Mouse (Mus musculus): ENCODE measurements around the gene Ascc1. TPM values are rescaled to one million over a fixed set of nuclear protein-coding genes. Genes with fewer than 3 reads are reported as not detected.

The Ascc1 gene
- polyA plus RNA-seq (2015; fragmentation: Nextera tagmentation; extraction: Ambion mirVana), result 21.6 and 23.0 TPM in 2 replicates

DNA sequence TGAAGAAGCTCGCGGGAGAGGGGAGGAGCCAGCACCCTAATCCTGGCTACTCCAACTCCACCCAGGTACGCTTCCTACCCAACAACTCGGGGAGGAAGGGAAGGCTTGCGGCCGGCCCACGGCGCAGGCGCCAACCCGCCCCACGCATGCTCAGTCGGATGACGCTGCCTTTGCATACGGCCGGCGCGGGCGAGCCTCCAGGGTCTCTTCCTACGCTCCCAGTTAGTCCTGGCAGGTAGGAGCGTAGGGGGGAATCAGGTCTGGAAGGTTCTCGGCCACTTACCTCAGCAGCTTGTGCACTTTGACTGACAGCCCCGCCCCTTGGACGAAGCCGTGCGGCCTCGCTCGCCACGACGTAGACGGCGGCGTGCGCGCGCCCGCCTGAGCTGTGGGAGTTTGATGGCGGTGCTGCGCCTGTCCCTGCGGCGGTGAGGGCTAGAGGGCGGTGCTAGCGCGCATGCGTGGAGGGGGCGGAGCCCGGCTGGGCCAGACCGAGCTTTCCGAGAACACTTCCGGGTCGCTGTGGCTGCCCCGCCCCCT, at the start of gene Ascc1, which contains the start of gene Anapc16:
TSS of gene Ascc1 (plus strand) at position 133 of the 540 bp plus-strand sequence.
TSS of gene Anapc16 (minus strand) at position 463 of the 540 bp plus-strand sequence.
- peak within 1 kb of the TSS; percentile 79 for H3K4me3 ChIP-seq (replicated peaks)
- H3K9me3 ChIP-seq (replicated peaks), result no peaks in the 10 kb centered on the region
- peak within 1 kb of the TSS; percentile 100 for H3K27ac ChIP-seq
- H3K27me3 ChIP-seq, result no peaks in the 10 kb centered on the region
- under 1% methylated on average over 51 of the region's 51 CpGs for WGBS (ENCODE audit: insufficient replicate concordance)
- peak within 1 kb of the TSS; percentile 84 for H3K9ac ChIP-seq
- H3K36me3 ChIP-seq, result peaks cover 14% of the 10 kb centered on the region
- H3K4me1 ChIP-seq (replicated peaks), result peaks cover 44% of the 10 kb centered on the region
- DNase-seq (peak; percentile 95), ATAC-seq (ENCODE audit: low read depth) (peak; percentile 93)
- peak within 1 kb of the TSS; percentile 87 for H3K4me2 ChIP-seq

DNA sequence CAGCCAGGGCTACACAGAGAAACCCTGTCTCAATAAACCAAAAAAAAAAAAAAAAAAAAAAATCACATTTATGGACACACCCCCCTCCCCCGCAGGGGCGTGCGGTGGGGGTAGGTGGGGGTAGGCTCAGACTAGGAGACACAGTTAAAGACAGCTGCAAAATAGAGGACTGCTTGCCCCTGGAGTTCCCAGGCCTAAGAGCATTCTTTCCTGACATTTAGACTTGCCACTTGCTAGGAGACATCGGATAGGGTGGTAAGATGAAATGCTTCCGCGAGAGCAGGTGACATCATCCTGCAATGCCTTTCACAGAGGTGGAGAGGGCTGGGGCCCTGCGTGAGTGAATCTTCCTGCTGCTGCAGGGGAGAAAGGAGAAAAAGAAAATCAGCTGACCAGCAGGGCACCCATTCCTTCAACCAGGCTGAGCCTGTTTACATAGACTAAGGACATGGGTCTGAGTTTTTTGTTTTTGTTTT, 49.0 kb upstream of the Ascc1 start:
- no peak overlapping the region for H3K9ac ChIP-seq
- WGBS (ENCODE audit: insufficient replicate concordance), result 36% methylated on average over 7 of the region's 7 CpGs
- H3K9me3 ChIP-seq (replicated peaks), result no peaks in the 10 kb centered on the region
- H3K4me2 ChIP-seq, result no peak overlapping the region
- H3K27me3 ChIP-seq, result peaks cover 80% of the 10 kb centered on the region
- no peak overlapping the region for H3K27ac ChIP-seq
- H3K36me3 ChIP-seq, result no peaks in the 10 kb centered on the region
- H3K4me1 ChIP-seq (replicated peaks), result peaks cover 32% of the 10 kb centered on the region
- no peak for DNase-seq
- ATAC-seq (ENCODE audit: low read depth), result no peak
- H3K4me3 ChIP-seq (replicated peaks), result no peak overlapping the region

GRCm38 (mm10) chr10:59956681-59957080, 45.9 kb upstream of the Ascc1 start:
- H3K4me2 ChIP-seq, result no peak overlapping the region
- no peak overlapping the region for H3K9ac ChIP-seq
- 65% methylated on average over 5 of the region's 5 CpGs for WGBS (ENCODE audit: insufficient replicate concordance)
- H3K27ac ChIP-seq, result no peak overlapping the region
- H3K9me3 ChIP-seq (replicated peaks), result no peaks in the 10 kb centered on the region
- ATAC-seq (ENCODE audit: low read depth) (no peak), DNase-seq (no peak)
- no peaks in the 10 kb centered on the region for H3K36me3 ChIP-seq
- H3K27me3 ChIP-seq, result peaks cover 58% of the 10 kb centered on the region
- no peak overlapping the region for H3K4me3 ChIP-seq (replicated peaks)
- peaks cover 14% of the 10 kb centered on the region for H3K4me1 ChIP-seq (replicated peaks)

GRCm38 (mm10) chr10:59957171-59958149, 45.1 kb upstream of the Ascc1 start:
- Histone ChIP-seq H3K27ac (no peak overlapping the region), H3K36me3 (no peaks in the 10 kb centered on the region), H3K27me3 (peaks cover 53% of the 10 kb centered on the region), H3K9ac (no peak overlapping the region), H3K4me3 (replicated peaks) (no peak overlapping the region), H3K4me2 (no peak overlapping the region), H3K4me1 (replicated peaks) (peaks cover 7% of the 10 kb centered on the region), H3K9me3 (replicated peaks) (no peaks in the 10 kb centered on the region)
- WGBS (ENCODE audit: insufficient replicate concordance), result 36% methylated on average over 25 of the region's 25 CpGs
- ATAC-seq (ENCODE audit: low read depth) (no peak), DNase-seq (no peak)

GRCm38 (mm10) chr10:59958458-59958857, 44.1 kb upstream of the Ascc1 start:
- Histone ChIP-seq H3K4me3 (replicated peaks) (no peak overlapping the region), H3K9me3 (replicated peaks) (no peaks in the 10 kb centered on the region), H3K27ac (no peak overlapping the region), H3K9ac (no peak overlapping the region), H3K4me2 (no peak overlapping the region), H3K27me3 (peaks cover 46% of the 10 kb centered on the region), H3K36me3 (no peaks in the 10 kb centered on the region), H3K4me1 (replicated peaks) (no peaks in the 10 kb centered on the region)
- ATAC-seq (ENCODE audit: low read depth) (no peak), DNase-seq (no peak)
- 43% methylated on average over 5 of the region's 5 CpGs for WGBS (ENCODE audit: insufficient replicate concordance)

GRCm38 (mm10) chr10:59959517-59959916, 43.1 kb upstream of the Ascc1 start:
- Histone ChIP-seq H3K27me3 (peaks cover 41% of the 10 kb centered on the region), H3K4me1 (replicated peaks) (peaks cover 2% of the 10 kb centered on the region), H3K4me2 (no peak overlapping the region), H3K27ac (no peak overlapping the region), H3K36me3 (no peaks in the 10 kb centered on the region), H3K9me3 (replicated peaks) (no peaks in the 10 kb centered on the region), H3K4me3 (replicated peaks) (no peak overlapping the region), H3K9ac (no peak overlapping the region)
- 73% methylated on average over 12 of the region's 12 CpGs for WGBS (ENCODE audit: insufficient replicate concordance)
- ATAC-seq (ENCODE audit: low read depth) (no peak), DNase-seq (no peak)

GRCm38 (mm10) chr10:59963609-59964008, 39.0 kb upstream of the Ascc1 start:
- Histone ChIP-seq H3K4me3 (replicated peaks) (no peak overlapping the region), H3K36me3 (no peaks in the 10 kb centered on the region), H3K9ac (no peak overlapping the region), H3K4me2 (no peak overlapping the region), H3K9me3 (replicated peaks) (no peaks in the 10 kb centered on the region), H3K27ac (no peak overlapping the region), H3K4me1 (replicated peaks) (peaks cover 10% of the 10 kb centered on the region), H3K27me3 (peaks cover 8% of the 10 kb centered on the region)
- 59% methylated on average over 2 of the region's 2 CpGs for WGBS (ENCODE audit: insufficient replicate concordance)
- DNase-seq, result no peak
- ATAC-seq (ENCODE audit: low read depth), result no peak

GRCm38 (mm10) chr10:59964504-59965361, 37.9 kb upstream of the Ascc1 start:
- H3K9me3 ChIP-seq (replicated peaks), result no peaks in the 10 kb centered on the region
- ATAC-seq (ENCODE audit: low read depth) (no peak), DNase-seq (no peak)
- no peak overlapping the region for H3K4me3 ChIP-seq (replicated peaks)
- peaks cover 7% of the 10 kb centered on the region for H3K27me3 ChIP-seq
- peak overlapping the region; percentile 24; the same call in 1 of the 2 replicates for H3K4me2 ChIP-seq
- H3K9ac ChIP-seq, result no peak overlapping the region
- no peak overlapping the region for H3K27ac ChIP-seq
- H3K4me1 ChIP-seq (replicated peaks), result peaks cover 13% of the 10 kb centered on the region
- 18% methylated on average over 22 of the region's 23 CpGs for WGBS (ENCODE audit: insufficient replicate concordance)
- H3K36me3 ChIP-seq, result no peaks in the 10 kb centered on the region

DNA sequence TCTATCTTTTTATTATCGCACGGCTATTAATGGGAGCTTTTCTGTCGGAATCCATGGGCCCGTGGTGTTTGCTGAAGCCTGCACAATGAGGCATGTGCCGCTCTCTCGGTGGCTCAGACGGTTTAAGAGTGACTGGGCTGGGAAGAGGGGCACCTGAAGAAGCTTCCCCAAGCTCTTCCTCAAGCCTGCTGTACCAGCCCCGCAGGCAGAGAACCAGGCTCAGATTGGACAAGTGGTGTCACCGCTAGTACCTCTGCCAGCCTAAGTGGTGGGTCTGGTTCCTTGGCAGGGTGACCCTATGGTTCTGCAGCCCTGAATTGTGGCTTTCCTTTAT, 37.3 kb upstream of the Ascc1 start:
- no peak overlapping the region for H3K4me2 ChIP-seq

GRCm38 (mm10) chr10:59965788-59966187, 36.8 kb upstream of the Ascc1 start:
- ATAC-seq (ENCODE audit: low read depth), result no peak
- 83% methylated on average over 8 of the region's 8 CpGs for WGBS (ENCODE audit: insufficient replicate concordance)
- Histone ChIP-seq H3K36me3 (no peaks in the 10 kb centered on the region), H3K27ac (no peak overlapping the region), H3K4me2 (no peak overlapping the region), H3K9me3 (replicated peaks) (no peaks in the 10 kb centered on the region), H3K4me3 (replicated peaks) (no peak overlapping the region), H3K4me1 (replicated peaks) (peaks cover 23% of the 10 kb centered on the region), H3K27me3 (peaks cover 16% of the 10 kb centered on the region), H3K9ac (no peak overlapping the region)
- DNase-seq, result no peak

More for the DNA sequence above, 37.3 kb upstream of the Ascc1 start:
- no peaks in the 10 kb centered on the region for H3K9me3 ChIP-seq (replicated peaks)
- no peak overlapping the region for H3K9ac ChIP-seq
- ATAC-seq (ENCODE audit: low read depth), result no peak
- no peak for DNase-seq
- peaks cover 11% of the 10 kb centered on the region for H3K27me3 ChIP-seq
- WGBS (ENCODE audit: insufficient replicate concordance), result 58% methylated on average over 9 of the region's 9 CpGs
- H3K4me1 ChIP-seq (replicated peaks), result peaks cover 19% of the 10 kb centered on the region
- no peaks in the 10 kb centered on the region for H3K36me3 ChIP-seq
- H3K4me3 ChIP-seq (replicated peaks), result no peak overlapping the region
- H3K27ac ChIP-seq, result no peak overlapping the region

DNA sequence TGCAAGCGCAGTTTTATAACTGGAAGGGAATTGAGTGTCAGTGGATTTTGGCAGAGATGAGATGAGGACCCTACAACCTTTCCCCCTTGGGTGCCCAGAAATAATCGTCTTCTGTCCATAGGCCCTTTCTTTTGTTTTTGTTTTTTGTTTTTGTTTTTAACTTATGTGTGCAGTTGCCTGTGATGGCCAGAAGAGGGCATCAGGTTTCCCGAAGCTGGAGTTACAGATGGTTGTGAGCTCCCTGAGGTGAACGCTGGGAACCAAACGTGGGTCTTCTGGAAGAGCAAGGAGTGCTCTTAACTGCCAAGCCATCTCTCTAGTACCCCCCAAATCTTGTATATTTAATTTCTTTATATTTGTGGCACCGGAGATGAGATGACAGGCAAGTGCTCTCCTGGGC, 35.9 kb upstream of the Ascc1 start:
- H3K4me3 ChIP-seq (replicated peaks), result no peak overlapping the region
- no peak overlapping the region for H3K4me2 ChIP-seq
- H3K4me1 ChIP-seq (replicated peaks), result peaks cover 28% of the 10 kb centered on the region
- no peak overlapping the region for H3K27ac ChIP-seq
- H3K36me3 ChIP-seq, result no peaks in the 10 kb centered on the region
- 75% methylated on average over 6 of the region's 6 CpGs for WGBS (ENCODE audit: insufficient replicate concordance)
- DNase-seq, result no peak
- peaks cover 24% of the 10 kb centered on the region for H3K27me3 ChIP-seq
- no peak overlapping the region for H3K9ac ChIP-seq
- no peak for ATAC-seq (ENCODE audit: low read depth)
- no peaks in the 10 kb centered on the region for H3K9me3 ChIP-seq (replicated peaks)

Data from liver, embryonic 13.5 days (tissue).